Mouse (Mus musculus): ENCODE results near the gene Isyna1. TPM values are rescaled to one million over a fixed set of nuclear protein-coding genes. Genes with fewer than 3 reads are reported as not detected.
A peak's percentile ranks its signal among the peaks of the same experiment; 100 is the strongest.

The Isyna1 gene
- polyA plus RNA-seq, 1 experiment from 2014 or later, result 127 TPM

- H3K4me1 ChIP-seq, result peaks cover 36% of the 10 kb centered on the region
- peak overlapping the region; percentile 18; the same call in 1 of the 2 replicates for H3K9ac ChIP-seq
- H3K36me3 ChIP-seq, result peaks cover 8% of the 10 kb centered on the region; the same call in 1 of the 2 replicates
- H3K27me3 ChIP-seq (replicated peaks), result no peaks in the 10 kb centered on the region
- H3K4me3 ChIP-seq (replicated peaks), result peak overlapping the region; percentile 81
- no peaks in the 10 kb centered on the region for H3K9me3 ChIP-seq
- no peak overlapping the region for H3K27ac ChIP-seq
- ATAC-seq (ENCODE audit: insufficient read depth, low FRiP score, low read depth), result no peak
- 58% methylated on average over 18 of the region's 18 CpGs for WGBS
- peak overlapping the region; percentile 97 for H3K4me2 ChIP-seq
Measured at GRCm38 (mm10) chr8:70606780-70607602, 12.8 kb downstream of the Isyna1 start.

GRCm38 (mm10) chr8:70607603-70607897 is 13.4 kb downstream of the Isyna1 start:
- H3K4me2 ChIP-seq, result peak overlapping the region; percentile 97
- no peaks in the 10 kb centered on the region for H3K27me3 ChIP-seq (replicated peaks)
- peaks cover 38% of the 10 kb centered on the region for H3K4me1 ChIP-seq
- H3K36me3 ChIP-seq, result peaks cover 3% of the 10 kb centered on the region; the same call in 1 of the 2 replicates
- WGBS, result 18% methylated on average over 6 of the region's 6 CpGs
- ATAC-seq (ENCODE audit: insufficient read depth, low FRiP score, low read depth), result no peak
- peak overlapping the region; percentile 99; the same call in 1 of the 2 replicates for H3K27ac ChIP-seq
- peak overlapping the region; percentile 96 for H3K9ac ChIP-seq
- H3K9me3 ChIP-seq, result no peaks in the 10 kb centered on the region
- H3K4me3 ChIP-seq (replicated peaks), result peak overlapping the region; percentile 81

GRCm38 (mm10) chr8:70607898-70608748 is 13.9 kb downstream of the Isyna1 start:
- 1% methylated on average over 72 of the region's 84 CpGs for WGBS
- Histone ChIP-seq H3K9ac (peak overlapping the region; percentile 96), H3K4me3 (replicated peaks) (peak overlapping the region; percentile 81), H3K27ac (peak overlapping the region; percentile 99), H3K36me3 (no peaks in the 10 kb centered on the region), H3K4me1 (peaks cover 38% of the 10 kb centered on the region), H3K27me3 (replicated peaks) (no peaks in the 10 kb centered on the region), H3K9me3 (no peaks in the 10 kb centered on the region), H3K4me2 (peak overlapping the region; percentile 97)
- ATAC-seq (ENCODE audit: insufficient read depth, low FRiP score, low read depth), result no peak

- Histone ChIP-seq H3K4me1 (peaks cover 42% of the 10 kb centered on the region), H3K4me2 (peak within 1 kb of the TSS; percentile 97), H3K27me3 (replicated peaks) (no peaks in the 10 kb centered on the region), H3K27ac (peak within 1 kb of the TSS; percentile 99), H3K9ac (peak within 1 kb of the TSS; percentile 96), H3K4me3 (replicated peaks) (peak within 1 kb of the TSS; percentile 81), H3K36me3 (no peaks in the 10 kb centered on the region), H3K9me3 (no peaks in the 10 kb centered on the region)
- ATAC-seq (ENCODE audit: insufficient read depth, low FRiP score, low read depth), result no peak
- 6% methylated on average over 26 of the region's 26 CpGs for WGBS
Measured at GRCm38 (mm10) chr8:70608749-70609367, 14.7 kb downstream of the Isyna1 start, which contains the start of gene Ssbp4. TSS of gene Ssbp4 (minus strand) at chr8:70608872.

- H3K4me3 ChIP-seq (replicated peaks), result peak overlapping the region; percentile 52
- ATAC-seq (ENCODE audit: insufficient read depth, low FRiP score, low read depth), result peak; percentile 70
- peak overlapping the region; percentile 5 for H3K9ac ChIP-seq
- peak overlapping the region; percentile 99 for H3K27ac ChIP-seq
- WGBS, result under 1% methylated on average over 36 of the region's 39 CpGs
- H3K27me3 ChIP-seq (replicated peaks), result no peaks in the 10 kb centered on the region
- peak overlapping the region; percentile 97 for H3K4me2 ChIP-seq
- H3K9me3 ChIP-seq, result no peaks in the 10 kb centered on the region
- no peaks in the 10 kb centered on the region for H3K36me3 ChIP-seq
- peaks cover 44% of the 10 kb centered on the region for H3K4me1 ChIP-seq
Measured at GRCm38 (mm10) chr8:70609368-70609848, 15.2 kb downstream of the Isyna1 start.

GRCm38 (mm10) chr8:70609849-70610795 is 15.9 kb downstream of the Isyna1 start:
- peak overlapping the region; percentile 97 for H3K4me2 ChIP-seq
- H3K27ac ChIP-seq, result peak overlapping the region; percentile 99
- H3K4me3 ChIP-seq (replicated peaks), result peak overlapping the region; percentile 52
- peaks cover 46% of the 10 kb centered on the region for H3K4me1 ChIP-seq
- peak overlapping the region; percentile 12 for H3K9ac ChIP-seq
- WGBS, result under 1% methylated on average over 43 of the region's 45 CpGs
- ATAC-seq (ENCODE audit: insufficient read depth, low FRiP score, low read depth), result peak; percentile 74
- no peaks in the 10 kb centered on the region for H3K9me3 ChIP-seq
- H3K36me3 ChIP-seq, result no peaks in the 10 kb centered on the region
- no peaks in the 10 kb centered on the region for H3K27me3 ChIP-seq (replicated peaks)

GRCm38 (mm10) chr8:70610796-70611771 is 16.9 kb downstream of the Isyna1 start:
- peaks cover 46% of the 10 kb centered on the region for H3K4me1 ChIP-seq
- WGBS, result under 1% methylated on average over 54 of the region's 54 CpGs
- ATAC-seq (ENCODE audit: insufficient read depth, low FRiP score, low read depth), result no peak

GRCm38 (mm10) chr8:70611849-70612248 is 17.7 kb downstream of the Isyna1 start:
- H3K4me1 ChIP-seq, result peaks cover 43% of the 10 kb centered on the region
- no peak for ATAC-seq (ENCODE audit: insufficient read depth, low FRiP score, low read depth)
- under 1% methylated on average over 6 of the region's 6 CpGs for WGBS
- H3K9me3 ChIP-seq, result no peaks in the 10 kb centered on the region
- H3K4me2 ChIP-seq, result peak overlapping the region; percentile 97
- 0 out of 2 replicates have a peak overlapping the region, but pooled peaks have one; percentile 27 for H3K9ac ChIP-seq
- H3K4me3 ChIP-seq (replicated peaks), result peak overlapping the region; percentile 52
- no peaks in the 10 kb centered on the region for H3K27me3 ChIP-seq (replicated peaks)
- H3K36me3 ChIP-seq, result no peaks in the 10 kb centered on the region
- H3K27ac ChIP-seq, result peak overlapping the region; percentile 99

More at GRCm38 (mm10) chr8:70610796-70611771, 16.9 kb downstream of the Isyna1 start:
- Histone ChIP-seq H3K9me3 (no peaks in the 10 kb centered on the region), H3K4me3 (replicated peaks) (peak overlapping the region; percentile 52), H3K36me3 (no peaks in the 10 kb centered on the region), H3K9ac (peak overlapping the region; percentile 27; the same call in 1 of the 2 replicates), H3K27ac (peak overlapping the region; percentile 99), H3K27me3 (replicated peaks) (no peaks in the 10 kb centered on the region), H3K4me2 (peak overlapping the region; percentile 97)

- Histone ChIP-seq H3K4me3 (replicated peaks) (no peak overlapping the region), H3K27ac (peak overlapping the region; percentile 38; the same call in 1 of the 2 replicates), H3K9me3 (no peaks in the 10 kb centered on the region), H3K4me2 (no peak overlapping the region), H3K36me3 (no peaks in the 10 kb centered on the region), H3K9ac (no peak overlapping the region), H3K27me3 (replicated peaks) (no peaks in the 10 kb centered on the region), H3K4me1 (peaks cover 34% of the 10 kb centered on the region)
- no peak for ATAC-seq (ENCODE audit: insufficient read depth, low FRiP score, low read depth)
- WGBS, result 5% methylated on average over 1 of the region's 1 CpGs
Measured at GRCm38 (mm10) chr8:70613763-70614162, 19.6 kb downstream of the Isyna1 start.

- ATAC-seq (ENCODE audit: insufficient read depth, low FRiP score, low read depth), result no peak
- no peaks in the 10 kb centered on the region for H3K27me3 ChIP-seq (replicated peaks)
- H3K9me3 ChIP-seq, result no peaks in the 10 kb centered on the region
- no peak overlapping the region for H3K9ac ChIP-seq
- 60% methylated on average over 5 of the region's 5 CpGs for WGBS
- H3K27ac ChIP-seq, result peak overlapping the region; percentile 41; the same call in 1 of the 2 replicates
- no peaks in the 10 kb centered on the region for H3K36me3 ChIP-seq
- H3K4me2 ChIP-seq, result no peak overlapping the region
- no peak overlapping the region for H3K4me3 ChIP-seq (replicated peaks)
- peaks cover 31% of the 10 kb centered on the region for H3K4me1 ChIP-seq
Measured at GRCm38 (mm10) chr8:70614469-70614868, 20.3 kb downstream of the Isyna1 start.
